Mouse (Mus musculus): ENCODE measurements around the gene Trp53.

Gene Trp53

GRCm38 (mm10) chr11:69563373-69563772, 16.8 kb upstream of the Trp53 start:
- no peak for DNase-seq

- DNase-seq: no peak
These were observed 15.8 kb upstream of the Trp53 start for GRCm38 (mm10) chr11:69564391-69564790.

GRCm38 (mm10) chr11:69565131-69565530, 15.0 kb upstream of the Trp53 start:
- no peak for DNase-seq

DNA sequence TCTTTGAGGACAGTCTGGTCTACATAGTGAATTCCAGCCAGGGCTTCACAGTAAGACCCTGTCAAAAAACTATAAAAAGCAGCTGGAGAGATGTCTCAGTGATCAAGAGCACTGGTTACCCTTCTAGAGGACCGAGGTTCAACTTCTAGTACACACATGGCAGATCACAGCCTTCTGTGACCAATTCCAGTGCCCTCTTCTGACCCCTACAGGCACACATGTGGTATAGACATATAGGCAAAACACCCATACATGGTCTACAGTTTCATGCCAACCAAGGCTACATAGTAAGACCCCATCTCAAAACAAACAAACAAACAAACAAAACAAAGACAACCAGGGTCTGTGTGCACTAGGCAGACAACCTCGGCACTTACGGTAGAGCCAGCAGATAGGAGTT, 4.9 kb upstream of the Trp53 start:
- peak in 1 of 2 experiments; percentile 49 for DNase-seq

DNA sequence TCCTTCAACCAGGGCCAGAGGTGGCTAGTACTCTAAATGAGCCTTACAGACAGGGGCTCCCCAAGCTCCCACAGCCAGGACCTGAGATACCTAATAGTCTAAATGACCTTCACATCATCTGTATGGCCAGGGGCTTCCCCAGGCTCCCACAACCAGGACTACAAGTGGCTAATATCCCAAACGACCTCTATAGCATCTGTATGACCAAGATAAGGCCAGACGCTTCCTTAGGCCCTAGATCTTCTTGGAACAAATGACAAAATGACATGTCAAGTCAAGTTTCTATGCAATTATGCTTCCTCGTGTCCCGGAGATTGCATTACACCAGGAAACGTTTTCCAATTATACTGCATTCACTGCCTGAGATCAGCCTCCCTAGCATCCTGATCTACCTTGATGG, 3.9 kb upstream of the Trp53 start:
- DNase-seq: no peak

DNA sequence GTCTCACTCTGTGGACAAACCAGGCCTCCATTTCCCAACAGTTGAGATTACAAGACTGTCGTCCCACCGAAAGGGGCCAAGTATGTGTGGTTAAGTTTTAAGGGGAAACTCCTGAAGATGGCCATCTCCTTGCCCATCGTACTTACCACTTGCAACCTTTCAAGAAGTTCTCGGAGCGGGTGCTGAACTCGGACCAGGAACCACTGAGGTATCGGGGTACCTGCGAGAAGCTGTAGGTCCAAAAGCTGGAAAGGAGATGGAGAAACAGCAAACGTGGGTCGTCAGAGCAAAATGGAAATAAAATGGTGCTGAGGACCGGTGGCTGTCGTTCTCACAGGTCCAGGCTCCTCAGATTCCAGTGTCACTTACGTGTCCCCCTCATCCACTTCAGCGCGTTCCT, 1.9 kb upstream of the Trp53 start:
- DNase-seq: no peak

DNA sequence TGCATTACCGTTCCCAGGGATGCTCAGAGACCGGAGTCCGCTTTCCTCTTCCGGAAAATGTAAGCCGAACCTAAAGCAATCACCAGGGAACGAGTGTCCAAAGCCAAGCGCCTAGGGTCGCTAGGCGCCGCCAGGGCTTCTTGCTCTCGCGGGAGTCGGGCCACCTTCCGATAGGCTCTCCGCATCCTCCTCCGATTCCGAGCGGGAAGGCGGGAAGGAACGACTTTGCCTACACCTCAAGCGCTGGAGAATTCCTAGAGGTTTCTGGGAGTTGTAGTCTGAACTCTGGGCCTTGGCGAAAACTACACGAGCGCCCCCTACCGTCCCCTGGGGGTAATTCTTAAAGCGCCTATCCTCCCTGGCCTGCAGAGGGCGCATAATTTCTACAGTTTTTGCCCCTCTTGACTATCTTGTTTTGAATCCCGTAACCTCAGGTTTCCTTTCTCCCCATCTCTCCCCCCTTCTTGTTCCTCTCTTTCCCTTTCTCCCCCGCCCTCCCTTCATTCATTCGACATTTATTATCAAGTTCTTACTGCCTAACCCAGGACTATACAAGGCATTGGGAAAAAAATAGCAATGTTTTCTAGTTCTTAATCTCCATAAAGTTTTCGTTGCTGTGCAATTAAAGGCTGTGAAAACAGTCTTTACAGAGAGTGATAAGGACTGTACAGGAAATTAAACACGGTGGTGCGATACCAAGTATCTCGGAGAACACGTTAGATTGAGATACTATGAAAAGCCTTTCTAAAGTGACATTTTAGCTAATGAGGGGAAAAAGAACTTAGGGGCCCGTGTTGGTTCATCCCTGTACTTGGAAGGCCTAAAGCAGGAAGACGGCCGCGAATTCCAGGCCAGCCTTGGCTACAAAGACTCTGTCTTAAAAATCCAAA, 786 bp upstream of the Trp53 start:
- DNase-seq: peak; percentile 95 to 97

DNA sequence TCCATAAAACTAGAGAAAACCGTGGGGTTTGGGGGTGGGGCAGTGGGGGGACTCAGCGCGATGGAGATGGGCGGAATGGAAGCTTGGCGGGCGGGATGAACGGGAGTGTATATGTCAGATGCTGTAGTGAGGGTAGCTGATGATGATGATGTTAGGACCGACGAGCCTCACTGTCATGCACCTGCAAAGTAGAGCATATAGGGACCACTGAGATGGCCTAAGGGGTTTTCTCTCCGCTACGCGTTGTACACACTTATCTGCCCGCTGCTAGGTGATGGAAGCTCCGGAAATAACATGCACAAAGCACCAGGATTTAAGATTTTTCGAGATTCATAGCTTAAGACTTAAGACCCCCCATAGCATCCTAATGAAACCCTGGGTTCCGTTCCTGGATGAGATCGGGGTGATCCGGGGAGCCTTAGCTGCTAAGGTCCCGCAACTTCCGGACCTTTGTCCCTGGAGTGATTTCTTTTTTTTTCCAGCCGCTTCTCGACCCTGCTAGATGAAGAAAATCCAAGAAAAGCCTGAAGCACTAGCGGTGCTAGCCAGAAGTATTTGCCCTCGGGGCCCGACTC, 500 bp downstream of the Trp53 start:
- no peak for DNase-seq

DNA sequence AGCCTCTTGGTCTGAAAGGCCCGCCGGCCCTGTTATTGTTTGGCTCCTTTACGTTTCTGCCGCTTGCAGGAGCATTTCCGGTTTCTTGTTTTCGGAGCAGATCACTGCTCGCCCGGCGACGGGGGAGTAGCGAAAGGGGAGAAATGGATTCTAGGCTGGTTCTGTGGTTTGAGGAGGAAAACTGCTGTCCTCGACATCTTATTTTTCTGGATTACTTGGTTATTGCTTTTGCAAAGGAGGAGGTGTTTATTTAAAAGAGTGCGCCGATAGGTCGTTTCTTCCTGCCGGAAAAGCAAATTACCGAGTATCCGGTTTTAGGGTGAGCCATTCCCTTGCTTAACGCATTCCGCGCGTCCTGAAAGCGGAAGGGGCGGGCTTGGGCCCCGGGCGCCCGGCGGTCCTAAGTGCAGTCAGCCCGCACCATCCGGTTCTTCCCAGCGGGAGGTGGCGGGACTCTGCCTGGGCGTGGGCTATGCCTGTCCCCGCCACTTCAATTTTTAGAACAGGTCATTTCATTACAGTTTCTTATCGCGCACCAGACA, 1.1 kb downstream of the Trp53 start:
- DNase-seq: peak; percentile 90 to 95

DNA sequence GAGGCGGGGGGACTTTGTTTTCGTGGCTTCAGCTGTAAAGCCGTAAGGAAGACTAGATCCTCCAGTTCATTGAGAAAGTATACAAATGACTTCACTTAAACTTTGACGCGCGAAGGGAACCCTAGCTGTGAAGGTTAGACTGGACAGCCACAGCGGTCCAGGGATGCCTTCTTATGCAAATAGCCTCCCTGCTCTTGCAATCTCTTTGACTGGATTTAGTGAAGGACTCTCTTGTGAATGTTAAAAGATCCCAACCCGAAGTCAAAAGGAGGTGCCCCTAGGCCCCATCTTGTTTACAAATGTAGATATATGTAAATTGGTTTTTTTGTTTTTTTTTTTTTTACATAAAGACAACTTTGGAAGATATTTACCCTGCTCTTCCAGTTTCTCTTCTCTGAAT, 1.7 kb downstream of the Trp53 start:
- no peak for DNase-seq

- DNase-seq: no peak
These were observed 2.2 kb downstream of the Trp53 start for GRCm38 (mm10) chr11:69582230-69582805.

DNA sequence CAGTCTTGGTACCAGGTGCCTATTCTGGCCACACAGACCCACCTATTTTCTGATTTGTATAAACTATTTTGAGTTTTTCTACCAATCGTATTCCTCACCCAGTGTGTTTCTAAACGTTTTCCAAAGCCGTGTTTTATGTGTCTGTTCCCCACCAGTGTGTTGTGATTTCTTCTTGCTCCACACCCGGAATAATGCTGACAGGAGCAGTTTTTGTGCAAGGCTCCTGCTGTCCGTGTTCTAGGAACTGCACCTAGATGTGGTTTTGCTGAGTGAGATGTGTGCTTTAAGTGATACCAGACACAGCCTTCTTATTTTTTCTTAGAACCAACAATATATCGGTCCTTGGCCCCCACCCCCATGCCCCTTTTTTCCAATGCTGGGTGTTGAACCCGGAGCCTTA, 3.8 kb downstream of the Trp53 start:
- no peak for DNase-seq

DNA sequence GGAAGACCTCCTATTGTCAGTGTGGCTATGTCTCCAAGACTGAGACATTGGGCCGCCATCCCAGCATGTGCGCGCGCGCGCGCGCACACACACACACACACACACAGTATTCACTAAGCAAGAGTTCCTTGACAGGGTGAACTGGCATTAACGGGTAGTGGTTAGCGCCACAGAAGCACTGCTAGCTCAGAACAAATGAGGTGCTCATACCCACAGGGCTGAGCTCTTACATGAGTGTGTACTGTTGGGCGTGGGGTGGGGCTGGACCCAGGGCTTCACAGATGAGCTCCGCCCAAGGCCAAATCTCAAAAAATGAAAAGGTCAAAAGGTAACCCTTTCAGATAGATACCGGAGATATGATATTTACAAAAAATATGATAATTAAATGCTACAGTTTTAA, 4.8 kb downstream of the Trp53 start:
- no peak for DNase-seq

- no peak for DNase-seq
These were observed 5.7 kb downstream of the Trp53 start for GRCm38 (mm10) chr11:69585718-69586325.

DNA sequence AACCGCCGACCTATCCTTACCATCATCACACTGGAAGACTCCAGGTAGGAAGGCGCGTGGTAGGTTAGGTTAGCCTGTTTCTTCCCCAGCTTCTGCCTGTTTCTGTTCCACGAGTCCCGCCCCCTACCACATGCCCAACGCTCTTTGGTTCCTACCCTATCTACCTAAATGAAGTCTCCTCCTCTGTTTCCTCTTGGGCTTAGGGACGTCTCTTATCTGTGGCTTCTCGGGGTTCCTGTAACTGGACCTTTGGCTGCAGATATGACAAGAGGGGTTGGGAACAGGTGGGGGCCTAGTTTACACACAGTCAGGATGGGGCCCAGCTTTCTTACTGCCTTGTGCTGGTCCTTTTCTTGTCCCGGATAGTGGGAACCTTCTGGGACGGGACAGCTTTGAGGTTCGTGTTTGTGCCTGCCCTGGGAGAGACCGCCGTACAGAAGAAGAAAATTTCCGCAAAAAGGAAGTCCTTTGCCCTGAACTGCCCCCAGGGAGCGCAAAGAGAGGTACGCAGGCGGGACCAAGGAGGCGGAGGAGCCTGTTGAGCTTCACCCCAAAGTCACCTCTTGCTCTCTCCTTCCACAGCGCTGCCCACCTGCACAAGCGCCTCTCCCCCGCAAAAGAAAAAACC, 9.2 kb downstream of the Trp53 start:
- DNase-seq: no peak

- no peak for DNase-seq
These were observed 10.5 kb downstream of the Trp53 start for GRCm38 (mm10) chr11:69590622-69591021.

- DNase-seq: no peak
These were observed 11.3 kb downstream of the Trp53 start for GRCm38 (mm10) chr11:69591424-69591823.

GRCm38 (mm10) chr11:69591899-69592637, 11.9 kb downstream of the Trp53 start:
- DNase-seq: no peak

GRCm38 (mm10) chr11:69592799-69593198, 12.6 kb downstream of the Trp53 start:
- DNase-seq: no peak

GRCm38 (mm10) chr11:69594853-69595252, 14.7 kb downstream of the Trp53 start:
- no peak for DNase-seq

DNA sequence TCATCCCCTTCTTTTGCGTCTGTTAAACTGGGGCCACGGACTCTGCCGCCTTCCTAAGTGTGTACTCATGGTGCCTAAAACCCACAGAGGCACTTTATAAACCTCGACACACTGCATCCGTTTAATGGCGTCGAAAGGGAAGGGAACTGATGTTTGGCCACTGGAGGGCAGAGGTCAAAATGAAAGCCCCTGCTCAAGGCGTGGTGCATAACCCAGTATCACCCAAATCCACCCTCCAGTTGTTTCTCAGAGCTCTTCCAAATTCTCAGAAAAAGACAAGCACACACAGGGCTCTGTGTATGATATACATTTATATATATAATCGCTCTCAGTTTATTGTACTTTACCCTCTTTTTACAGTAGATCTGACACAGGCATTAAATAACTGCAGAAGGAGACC, 19.3 kb downstream of the Trp53 start:
- no peak for DNase-seq

DNA sequence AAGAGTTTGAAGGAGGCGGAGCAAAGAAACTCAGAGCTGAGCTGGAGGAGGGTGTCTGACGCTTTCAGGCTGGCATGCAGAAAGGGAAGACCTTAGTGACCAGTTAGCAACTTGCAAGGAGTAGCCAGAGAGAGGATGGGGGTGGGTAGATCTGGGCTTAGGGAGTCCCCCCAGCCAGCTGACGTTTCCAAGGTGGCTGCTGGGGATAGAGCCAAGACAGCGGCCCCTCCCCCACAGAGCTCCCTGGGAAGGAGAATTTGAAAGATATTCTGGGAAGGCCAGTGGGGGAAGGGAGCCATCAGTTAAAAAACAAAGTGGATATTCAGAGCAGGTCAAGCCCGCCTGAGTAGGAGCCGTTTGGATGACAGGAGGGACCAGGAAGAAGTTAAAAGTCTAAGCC, 19.9 kb downstream of the Trp53 start:
- DNase-seq: peak; percentile 87 to 90

Measured in kidney, postnatal 4 days (tissue).